Comparison of ENCODE assay signal across 14 mouse cellular contexts in genomic region chr9:62707870-62708269, GRCm38 (mm10). TPM values are rescaled to one million over a fixed set of nuclear protein-coding genes. Genes with fewer than 3 reads are reported as not detected.
DNase-seq lines count a peak whose midpoint lies in the region; ATAC-seq lines count a peak whose summit lies in the region.
"Had no signal": no experiment of that assay in that cellular context is flagged by ENCODE, and none has a peak within 500 bp of the region (broad histone marks: within the 10 kb centered on the region; RNA-seq: fewer than 3 reads in every experiment).

No protein-coding gene starts in this region.

- H3K36me3 ChIP-seq in midbrain, embryonic 10.5 days = no peaks in the 10 kb centered on the region
- H3K36me3 ChIP-seq in midbrain, embryonic 16.5 days (ENCODE audit: control insufficient read depth, insufficient read depth, low read length) = no peaks in the 10 kb centered on the region
- H3K36me3 ChIP-seq in intestine, embryonic 16.5 days (ENCODE audit: control insufficient read depth, insufficient read depth, low read length) = no peaks in the 10 kb centered on the region
- no peaks in the 10 kb centered on the region for H3K36me3 ChIP-seq in stomach, embryonic 16.5 days (ENCODE audit: control insufficient read depth, insufficient read depth, low read length)
- H3K36me3 ChIP-seq: heart, embryonic 13.5 days had no signal

- WGBS in midbrain, embryonic 10.5 days = 68% methylated on average over 6 of the region's 6 CpGs
- 47% methylated on average over 6 of the region's 6 CpGs for WGBS in midbrain, embryonic 16.5 days
- 26% methylated on average over 6 of the region's 6 CpGs for WGBS in intestine, embryonic 16.5 days
- 24% methylated on average over 6 of the region's 6 CpGs for WGBS in stomach, embryonic 16.5 days

- peak; percentile 37 to 67 for DNase-seq in adrenal gland, adult (ENCODE audit: inconsistent age in 2 of 2, low spot score in 1 of 2)
- no peak for DNase-seq in adrenal gland, postnatal 4 days (ENCODE audit: low spot score in 2 of 2)
- DNase-seq in midbrain, embryonic 10.5 days (ENCODE audit: low spot score) = peak; percentile 25
- no peak for DNase-seq in cerebellum, postnatal 14 days
- DNase-seq: cerebellum, adult 9-11 months; right cerebral cortex, postnatal 14 days had no signal

- H3K27me3 ChIP-seq in midbrain, embryonic 10.5 days (ENCODE audit: low read depth, poor library complexity, severe bottlenecking) = no peaks in the 10 kb centered on the region
- no peaks in the 10 kb centered on the region for H3K27me3 ChIP-seq in midbrain, embryonic 16.5 days (ENCODE audit: control insufficient read depth, insufficient read depth, low read depth, low read length)
- no peaks in the 10 kb centered on the region for H3K27me3 ChIP-seq in intestine, embryonic 16.5 days (replicated peaks; ENCODE audit: control insufficient read depth, insufficient read depth, low read length)
- H3K27me3 ChIP-seq in stomach, embryonic 16.5 days (ENCODE audit: control insufficient read depth, insufficient read depth, low read length) = no peaks in the 10 kb centered on the region
- H3K27me3 ChIP-seq: forebrain, embryonic 13.5 days; heart, embryonic 13.5 days had no signal

- no peaks in the 10 kb centered on the region for H3K9me3 ChIP-seq in midbrain, embryonic 10.5 days (replicated peaks)
- no peaks in the 10 kb centered on the region for H3K9me3 ChIP-seq in midbrain, embryonic 16.5 days (replicated peaks; ENCODE audit: control insufficient read depth, low read length, poor library complexity, severe bottlenecking)
- H3K9me3 ChIP-seq in intestine, embryonic 16.5 days (ENCODE audit: control insufficient read depth, low read length) = no peaks in the 10 kb centered on the region
- H3K9me3 ChIP-seq in stomach, embryonic 16.5 days (replicated peaks; ENCODE audit: control insufficient read depth, low read length) = no peaks in the 10 kb centered on the region
- H3K9me3 ChIP-seq: forebrain, embryonic 13.5 days; heart, embryonic 13.5 days had no signal

- H3K4me3 ChIP-seq in midbrain, embryonic 10.5 days = no peak overlapping the region
- H3K4me3 ChIP-seq in midbrain, embryonic 16.5 days (ENCODE audit: low read depth, low read length) = no peak overlapping the region
- H3K4me3 ChIP-seq in intestine, embryonic 16.5 days (ENCODE audit: low read length) = no peak overlapping the region
- no peak overlapping the region for H3K4me3 ChIP-seq in stomach, embryonic 16.5 days (replicated peaks; ENCODE audit: low read length)
- H3K4me3 ChIP-seq: forebrain, embryonic 13.5 days; heart, embryonic 13.5 days had no signal

- no peak for ATAC-seq in midbrain, embryonic 16.5 days
- ATAC-seq in intestine, embryonic 16.5 days = peak; percentile 60; the same call in 1 of the 2 replicates
- peak; percentile 29; the same call in 1 of the 2 replicates for ATAC-seq in stomach, embryonic 16.5 days (ENCODE audit: insufficient read depth, low FRiP score)
- ATAC-seq in erythroblast, adult 5-6 weeks (replicated peaks; ENCODE audit: low FRiP score, poor library complexity, severe bottlenecking) = no peak
- ATAC-seq: forebrain, embryonic 13.5 days had no signal

- peak overlapping the region; percentile 52 for H3K27ac ChIP-seq in midbrain, embryonic 10.5 days (replicated peaks)
- H3K27ac ChIP-seq in midbrain, embryonic 16.5 days (ENCODE audit: low read length) = no peak overlapping the region
- no peak overlapping the region for H3K27ac ChIP-seq in intestine, embryonic 16.5 days (ENCODE audit: low read length)
- H3K27ac ChIP-seq in stomach, embryonic 16.5 days (ENCODE audit: low read length) = no peak overlapping the region
- H3K27ac ChIP-seq: forebrain, embryonic 13.5 days; heart, embryonic 13.5 days; macrophage had no signal

- H3K4me2 ChIP-seq in midbrain, embryonic 16.5 days (ENCODE audit: low read length) = no peak overlapping the region
- no peak overlapping the region for H3K4me2 ChIP-seq in intestine, embryonic 16.5 days (ENCODE audit: low read depth, low read length)
- no peak overlapping the region for H3K4me2 ChIP-seq in stomach, embryonic 16.5 days (ENCODE audit: low read depth, low read length)
- H3K4me2 ChIP-seq: forebrain, embryonic 13.5 days; heart, embryonic 13.5 days had no signal

- H3K4me1 ChIP-seq in midbrain, embryonic 10.5 days = peaks cover 21% of the 10 kb centered on the region
- peaks cover 6% of the 10 kb centered on the region for H3K4me1 ChIP-seq in midbrain, embryonic 16.5 days (ENCODE audit: control insufficient read depth, insufficient read depth, low read length)
- H3K4me1 ChIP-seq in intestine, embryonic 16.5 days (ENCODE audit: control insufficient read depth, insufficient read depth, low read length) = peaks cover 7% of the 10 kb centered on the region
- H3K4me1 ChIP-seq in stomach, embryonic 16.5 days (ENCODE audit: control insufficient read depth, insufficient read depth, low read length) = peaks cover 16% of the 10 kb centered on the region

- H3K9ac ChIP-seq in midbrain, embryonic 16.5 days (ENCODE audit: low read depth, low read length) = no peak overlapping the region
- H3K9ac ChIP-seq in intestine, embryonic 16.5 days (ENCODE audit: low read depth, low read length) = 0 out of 2 replicates have a peak overlapping the region, but pooled peaks have one; percentile 2
- H3K9ac ChIP-seq in stomach, embryonic 16.5 days (ENCODE audit: low read length) = no peak overlapping the region; the same call in 1 of the 2 replicates
- H3K9ac ChIP-seq: forebrain, embryonic 13.5 days; heart, embryonic 13.5 days had no signal

RNA-seq across cellular contexts. Expression of gene Itga11, which starts 30.2 kb away (rescaled TPM):
- 1 to 10 TPM; 2.3 to 2.9 TPM for total RNA-seq in adrenal gland, postnatal 4 days (2021)
- 2.3 and 3.4 TPM in 2 replicates for polyA plus RNA-seq in midbrain, embryonic 10.5 days (2016; fragmentation: Nextera tagmentation; extraction: Ambion mirVana)
- 0.98 and 1.4 TPM in 2 replicates for polyA plus RNA-seq in midbrain, embryonic 16.5 days (2015; fragmentation: Nextera tagmentation; extraction: Ambion mirVana)
- 2.8 and 3.2 TPM in 2 replicates for polyA plus RNA-seq in intestine, embryonic 16.5 days (2015; fragmentation: Nextera tagmentation; extraction: Ambion mirVana)
- polyA plus RNA-seq in stomach, embryonic 16.5 days (2015; fragmentation: Nextera tagmentation; extraction: Ambion mirVana) = 1.6 and 1.7 TPM in 2 replicates
- not detected in 2 replicates for total RNA-seq in erythroblast, adult 5-6 weeks (2015; ENCODE audit: low replicate concordance)
- not detected in 2 replicates for total RNA-seq in erythroblast, adult 5-6 weeks (2017; ENCODE audit: low replicate concordance)
- total RNA-seq: MEL had no signal
- polyA plus RNA-seq: macrophage had no signal

Comparison
In these comparisons a context has a peak if more than half of its experiments do, and no peak if none do; other contexts are left out.
1. DNase-seq: peak in adrenal gland, adult (2 of 2) and midbrain, embryonic 10.5 days (single experiment); none in adrenal gland, postnatal 4 days (0 of 2) and cerebellum, postnatal 14 days (0 of 2).
2. ATAC-seq: peak in intestine, embryonic 16.5 days (single experiment) and stomach, embryonic 16.5 days (single experiment); none in midbrain, embryonic 16.5 days (single experiment) and erythroblast, adult 5-6 weeks (single experiment).